Mouse (Mus musculus) gastrocnemius, postnatal 25 days (tissue): ENCODE results near the gene Tep1. TPM values are rescaled to one million over a fixed set of nuclear protein-coding genes. Genes with fewer than 3 reads are reported as not detected.

Source experiments
- DNase-seq: peaks from one replicate; pipeline ENCODE4 v3.0.0; 2022
- total RNA-seq, 2 experiments: library from RNA; stranded (reverse); gene quantifications; 1 replicate in 1 of 2; 2 replicates in 1 of 2; pipeline ENCODE4 v1.2.3; 2021

Tep1 gene
- total RNA-seq, 2 experiments from 2014 or later: 8.3 to 10.2 TPM

DNA sequence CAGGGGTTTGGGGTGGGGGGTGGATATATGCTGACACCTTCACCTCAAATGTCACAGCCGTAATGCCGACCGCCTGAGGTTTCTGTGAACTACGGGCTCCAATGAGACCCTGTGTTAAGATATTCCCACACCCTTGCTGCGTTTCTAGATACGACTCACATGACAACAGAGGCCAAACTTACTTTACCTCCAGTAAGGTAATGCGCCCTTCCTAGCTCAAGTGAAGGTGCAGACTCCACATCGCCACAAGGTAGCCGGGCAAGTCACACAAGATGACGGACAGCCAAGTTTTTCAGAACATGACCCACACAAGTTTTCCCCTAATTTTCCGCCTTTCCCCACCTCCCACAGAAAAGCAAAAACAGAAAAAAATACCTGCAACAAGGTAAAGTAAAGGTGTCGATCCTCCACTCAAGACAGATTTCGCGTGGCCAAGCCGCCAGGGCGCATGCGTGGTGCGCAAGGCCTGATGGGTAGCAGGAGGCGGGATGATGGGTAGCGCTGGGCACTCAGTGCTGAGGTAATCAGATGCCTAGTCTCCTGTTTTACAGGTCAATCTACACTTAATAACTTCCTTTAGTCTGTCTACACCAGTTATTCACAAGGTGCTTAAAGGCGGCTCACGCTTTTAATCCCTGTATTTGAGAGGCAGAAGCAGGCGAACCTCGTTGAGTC, 75.0 kb downstream of the Tep1 start:
- DNase-seq: no peak

DNA sequence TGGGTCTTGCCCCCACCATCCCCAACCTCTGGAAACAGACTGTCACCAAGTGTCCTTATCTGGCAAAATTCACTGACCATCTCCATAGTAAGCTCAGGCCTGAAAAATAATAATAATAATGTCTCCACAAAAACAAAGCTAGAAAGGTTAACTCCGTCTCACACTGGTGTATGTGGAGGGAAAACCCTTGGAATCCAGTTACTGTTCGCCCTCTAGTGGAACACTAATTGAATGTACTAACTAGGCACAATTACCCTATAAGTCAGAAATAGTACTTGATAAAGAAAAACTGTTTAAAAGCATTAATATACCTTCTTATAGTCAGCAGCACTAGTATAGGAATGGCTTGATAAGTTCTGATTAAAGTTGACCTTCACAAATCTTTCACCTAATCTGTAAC, 82.2 kb downstream of the Tep1 start:
- no peak for DNase-seq

DNA sequence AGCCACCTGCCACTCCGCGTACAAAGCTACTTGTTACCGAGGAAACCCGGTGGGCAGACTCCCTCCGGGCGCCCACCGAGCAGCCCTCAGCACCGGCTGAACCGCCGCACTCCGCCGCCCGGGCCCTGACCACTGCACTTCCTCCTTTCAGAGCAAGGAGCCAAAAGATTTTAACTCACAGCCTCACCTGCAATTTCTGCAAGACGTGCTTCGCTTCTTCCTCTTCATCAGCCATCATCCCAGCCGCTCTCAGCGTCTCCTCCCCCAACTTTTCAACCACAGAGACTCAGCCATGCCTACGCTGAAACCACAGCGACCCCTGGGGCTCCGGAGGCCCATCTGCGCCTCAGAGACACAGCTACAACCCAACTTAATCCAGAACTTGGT, 85.1 kb downstream of the Tep1 start, which contains the start of gene Ttc5:
TSS of gene Ttc5 (minus strand) at position 269 of the 387 bp plus-strand sequence.
- DNase-seq: peak; percentile 81

DNA sequence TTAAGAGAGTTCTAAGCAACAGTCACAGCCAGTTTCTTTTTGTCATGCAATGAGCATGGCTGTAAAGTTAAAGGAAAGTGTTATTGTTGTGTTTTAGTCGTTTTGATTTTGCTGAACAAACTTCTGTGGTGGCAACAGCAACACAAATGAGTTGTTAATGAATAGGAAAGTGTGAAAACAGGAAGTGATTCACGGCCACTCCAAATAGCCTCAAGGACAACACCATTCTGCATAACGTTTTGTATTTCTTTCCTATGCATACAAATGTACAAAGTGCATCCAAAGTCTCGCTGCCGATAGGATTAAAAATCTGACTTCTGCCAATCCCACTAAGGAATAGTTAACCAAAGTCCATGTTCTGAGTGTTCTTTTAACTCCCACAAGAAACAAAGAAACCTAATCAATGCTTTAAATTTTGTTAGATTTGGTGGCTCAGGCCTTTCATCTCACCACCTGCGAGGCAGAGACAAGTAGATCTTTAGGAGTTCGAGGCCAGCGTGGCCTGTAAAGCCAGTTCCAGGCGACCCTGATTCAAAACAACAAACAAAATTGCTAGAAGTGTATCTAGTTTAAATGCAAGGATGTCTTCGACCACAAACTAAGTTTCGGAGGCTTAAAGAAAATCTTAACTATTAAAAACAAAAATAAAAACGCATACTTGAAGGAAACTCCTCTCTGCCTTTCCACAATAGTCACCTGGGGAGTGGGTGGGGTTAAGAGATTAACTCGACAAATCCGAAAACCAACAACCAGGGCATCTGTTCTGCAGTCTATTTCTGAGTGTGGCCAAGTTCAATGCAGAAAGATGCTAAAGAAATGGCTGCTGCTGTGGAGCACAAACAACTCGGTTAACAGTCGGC, 85.7 kb downstream of the Tep1 start:
- DNase-seq: no peak

DNA sequence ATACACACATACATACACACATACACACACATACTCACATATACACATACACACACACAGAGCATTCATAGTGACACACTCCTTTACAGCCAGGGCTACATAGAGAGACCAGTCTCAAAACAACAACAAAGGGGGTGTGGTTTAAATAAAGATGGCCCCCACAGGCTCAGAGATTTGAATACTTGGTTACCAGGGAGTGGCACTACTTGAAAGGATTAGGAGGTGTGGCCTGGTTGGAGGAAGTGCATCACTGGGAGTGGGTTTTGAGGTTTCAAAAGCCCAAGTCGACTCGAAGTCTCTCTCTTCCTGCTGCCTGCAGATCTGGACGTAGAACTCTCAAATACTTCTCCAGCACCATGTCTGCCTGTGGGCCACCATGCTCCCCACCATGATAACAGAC, 88.2 kb downstream of the Tep1 start:
- DNase-seq: no peak

Other genes with a start within 250 kb of the Tep1 start
- not detected for gene Olfr745, start 231.2 kb downstream of the Tep1 start, total RNA-seq
- not detected for gene Olfr746, start 223.5 kb downstream of the Tep1 start, total RNA-seq
- gene Olfr747, start 177.4 kb downstream of the Tep1 start, total RNA-seq: not detected
- not detected for gene Olfr748, start 163.2 kb downstream of the Tep1 start, total RNA-seq
- gene Olfr749, start 125.5 kb downstream of the Tep1 start, total RNA-seq: not detected
- 1 to 10 TPM; 7.4 to 8.2 TPM for gene Ttc5, start 85.0 kb downstream of the Tep1 start, total RNA-seq
- gene Ccnb1ip1, start 62.8 kb downstream of the Tep1 start, total RNA-seq: not detected
- 1 to 10 TPM; 7.5 to 8.5 TPM for gene Parp2, start 62.7 kb downstream of the Tep1 start, total RNA-seq
- 100 to 1,000 TPM in 1 of 2 experiments, 10 to 100 TPM in 1; 97.0 to 105 TPM for gene Klhl33, start 26.9 kb upstream of the Tep1 start, total RNA-seq
- gene Osgep, start 54.3 kb upstream of the Tep1 start, total RNA-seq: 10 to 100 TPM; 40.1 to 41.8 TPM
- 10 to 100 TPM; 23.7 to 24.8 TPM for gene Apex1, start 54.4 kb upstream of the Tep1 start, total RNA-seq
- 10 to 100 TPM; 12.9 to 14.6 TPM for gene Pip4p1, start 60.3 kb upstream of the Tep1 start, total RNA-seq
- 1 to 10 TPM; 4.4 to 8.7 TPM for gene Pnp, start 60.5 kb upstream of the Tep1 start, total RNA-seq
- 1 to 10 TPM; 1.6 to 1.9 TPM for gene Gm49342, start 74.0 kb upstream of the Tep1 start, total RNA-seq
- gene Pnp2, start 85.4 kb upstream of the Tep1 start, total RNA-seq: under 1 TPM; 0.46 to 0.49 TPM
- gene Rnase10, start 137.2 kb upstream of the Tep1 start, total RNA-seq: not detected
- gene Rnase9, start 171.3 kb upstream of the Tep1 start, total RNA-seq: not detected
- gene Rnase11, start 179.6 kb upstream of the Tep1 start, total RNA-seq: not detected
- not detected for gene Rnase12, start 187.1 kb upstream of the Tep1 start, total RNA-seq
- gene Olfr750, start 203.9 kb upstream of the Tep1 start, total RNA-seq: not detected
- 10 to 100 TPM; 30.5 to 40.6 TPM for gene Rnase4, start 220.5 kb upstream of the Tep1 start, total RNA-seq
- 1 to 10 TPM; 1.6 to 4.2 TPM for gene Ang, start 220.6 kb upstream of the Tep1 start, total RNA-seq
- gene Eddm3b, start 243.9 kb upstream of the Tep1 start, total RNA-seq: not detected